Mouse (Mus musculus) MEL (cell line): Measurements from ENCODE around the gene Ift22. TPM values are rescaled to one million over a fixed set of nuclear protein-coding genes. Genes with fewer than 3 reads are reported as not detected.

Source experiments
- DNase-seq: peaks from one replicate; pipeline ENCODE4 v3.0.0; 2011; ENCODE audit warnings: low read depth, low spot score
- H3K27ac ChIP-seq: 2 replicates; pipeline ENCODE4 v1.5.1; 2012; ENCODE audit warnings: low read depth, mild to moderate bottlenecking, control low read depth, low read length, moderate library complexity; ENCODE audit not compliant: control insufficient read depth
- H3K27me3 ChIP-seq, 2 experiments: fragments of 150-350 bp in 1 of 2; sonication (generic) in 1 of 2; 2 replicates each; pipeline ENCODE4 v1.6.1; 2012; ENCODE audit warnings: low read length in 2 of 2, mild to moderate bottlenecking in 2 of 2, improper control_type of control experiment in 1 of 2, moderate library complexity in 1 of 2; ENCODE audit not compliant: insufficient read depth in 2 of 2, control insufficient read depth in 1 of 2
- H3K36me3 ChIP-seq, 2 experiments: 2 replicates each; pipeline ENCODE4 v1.6.1; 2012 to 2014; ENCODE audit warnings: low read length in 2 of 2, improper control_type of control experiment in 1 of 2, inconsistent platforms in 1 of 2, mild to moderate bottlenecking in 1 of 2; ENCODE audit not compliant: insufficient read depth in 2 of 2, control insufficient read depth in 1 of 2
- H3K4me1 ChIP-seq, 2 experiments: fragments of 150-350 bp in 1 of 2; sonication (generic) in 1 of 2; 2 replicates each; pipeline ENCODE4 v1.6.1; 2012; ENCODE audit warnings: low read length in 2 of 2, improper control_type of control experiment in 1 of 2, mild to moderate bottlenecking in 1 of 2; ENCODE audit not compliant: insufficient read depth in 2 of 2, control insufficient read depth in 1 of 2
- H3K4me3 ChIP-seq, 2 experiments: fragments of 150-350 bp in 1 of 2; sonication (generic) in 1 of 2; 2 replicates each; pipeline ENCODE4 v1.5.1; 2012; ENCODE audit warnings: low read depth in 2 of 2, low read length in 2 of 2, mild to moderate bottlenecking in 2 of 2, moderate library complexity in 2 of 2, control low read depth in 1 of 2, improper control_type of control experiment in 1 of 2; ENCODE audit not compliant: control insufficient read depth in 1 of 2, insufficient read depth in 1 of 2
- H3K79me2 ChIP-seq: 2 replicates; pipeline ENCODE4 v1.6.1; 2012; ENCODE audit warnings: mild to moderate bottlenecking, low read length, moderate library complexity; ENCODE audit not compliant: control insufficient read depth, poor library complexity, insufficient read depth
- H3K9ac ChIP-seq: 2 replicates; pipeline ENCODE4 v1.6.1; 2012; ENCODE audit warnings: low read depth, mild to moderate bottlenecking, control low read depth, low read length, moderate library complexity; ENCODE audit not compliant: control insufficient read depth, poor library complexity, severe bottlenecking
- H3K9me3 ChIP-seq: fragments of 150-350 bp; sonication (generic); replicated peaks from 2 replicates; pipeline ENCODE4 v1.6.1; 2012; ENCODE audit warnings: mild to moderate bottlenecking, low read length, improper control_type of control experiment, moderate library complexity; ENCODE audit not compliant: insufficient read depth
- E2F4 ChIP-seq: IDR thresholded peaks from 2 replicates; pipeline ENCODE4 v1.6.1; 2011; ENCODE audit warnings: low read depth, low read length, improper control_type of control experiment, borderline replicate concordance
- EP300 ChIP-seq, 2 experiments: IDR thresholded peaks; 2 replicates each; pipeline ENCODE4 v1.6.1; 2011; ENCODE audit warnings: improper control_type of control experiment in 2 of 2, low read length in 2 of 2, low read depth in 1 of 2, mild to moderate bottlenecking in 1 of 2
- HCFC1 ChIP-seq: IDR thresholded peaks from 2 replicates; pipeline ENCODE4 v1.6.1; 2012; ENCODE audit warnings: low read depth, mild to moderate bottlenecking, inconsistent platforms, low read length, improper control_type of control experiment, moderate library complexity
- KAT2A ChIP-seq: conservative IDR thresholded peaks from 2 replicates; pipeline ENCODE4 v1.6.1; 2012; ENCODE audit warnings: low read depth, low read length, improper control_type of control experiment, inconsistent platforms
- MAFK ChIP-seq: IDR thresholded peaks from 2 replicates; pipeline ENCODE4 v1.6.1; 2011; ENCODE audit warnings: low read depth, mild to moderate bottlenecking, low read length, improper control_type of control experiment, borderline replicate concordance
- MAX ChIP-seq: IDR thresholded peaks from 2 replicates; pipeline ENCODE4 v1.6.1; 2011; ENCODE audit warnings: low read length, improper control_type of control experiment
- MYB ChIP-seq: IDR thresholded peaks from 2 replicates; pipeline ENCODE4 v1.6.1; 2011; ENCODE audit warnings: mild to moderate bottlenecking, low read depth, low read length, improper control_type of control experiment
- NELFE ChIP-seq: IDR thresholded peaks from 2 replicates; pipeline ENCODE4 v1.6.1; 2011; ENCODE audit warnings: low read depth, low read length, improper control_type of control experiment
- NRF1 ChIP-seq: IDR thresholded peaks from 2 replicates; pipeline ENCODE4 v1.6.1; 2014; ENCODE audit warnings: low read depth, mild to moderate bottlenecking, inconsistent platforms, low read length, improper control_type of control experiment, moderate library complexity; ENCODE audit not compliant: poor library complexity, insufficient read depth, severe bottlenecking
- POLR2A ChIP-seq, 2 experiments: IDR thresholded peaks; 2 replicates each; pipeline ENCODE4 v1.6.1; 2011 to 2012; ENCODE audit warnings: low read length in 2 of 2, mild to moderate bottlenecking in 2 of 2, control low read depth in 1 of 2, improper control_type of control experiment in 1 of 2, low read depth in 1 of 2, moderate library complexity in 1 of 2; ENCODE audit not compliant: control insufficient read depth in 1 of 2, insufficient read depth in 1 of 2, poor library complexity in 1 of 2
- POLR2AphosphoS5 ChIP-seq: IDR thresholded peaks from 2 replicates; pipeline ENCODE4 v1.6.1; 2012; ENCODE audit warnings: low read depth, borderline replicate concordance, mild to moderate bottlenecking, inconsistent platforms, low read length, moderate library complexity, mixed read lengths
- RCOR1 ChIP-seq: IDR thresholded peaks from 2 replicates; pipeline ENCODE4 v1.6.1; 2012; ENCODE audit warnings: low read depth, mild to moderate bottlenecking, inconsistent platforms, low read length, improper control_type of control experiment
- SMC3 ChIP-seq: IDR thresholded peaks from 2 replicates; pipeline ENCODE4 v1.6.1; 2011; ENCODE audit warnings: low read depth, low read length, improper control_type of control experiment
- TAL1 ChIP-seq: IDR thresholded peaks from 2 replicates; pipeline ENCODE4 v1.6.1; 2012; ENCODE audit warnings: mild to moderate bottlenecking, inconsistent platforms, low read length, moderate library complexity, mixed read lengths
- TCF12 ChIP-seq: IDR thresholded peaks from 2 replicates; pipeline ENCODE4 v1.6.1; 2014; ENCODE audit warnings: low read depth, mild to moderate bottlenecking, inconsistent platforms, low read length, improper control_type of control experiment, moderate library complexity
- UBTF ChIP-seq: IDR thresholded peaks from 2 replicates; pipeline ENCODE4 v1.6.1; 2012; ENCODE audit warnings: low read depth, mild to moderate bottlenecking, inconsistent platforms, low read length, improper control_type of control experiment, moderate library complexity, borderline replicate concordance; ENCODE audit not compliant: insufficient read depth
- USF1 ChIP-seq: IDR thresholded peaks from 2 replicates; pipeline ENCODE4 v1.6.1; 2014; ENCODE audit warnings: low read depth, mild to moderate bottlenecking, inconsistent platforms, low read length, improper control_type of control experiment, moderate library complexity
- USF2 ChIP-seq, 2 experiments: IDR thresholded peaks; 2 replicates each; pipeline ENCODE4 v1.6.1; 2011 to 2012; ENCODE audit warnings: improper control_type of control experiment in 2 of 2, low read length in 2 of 2, borderline replicate concordance in 1 of 2, inconsistent platforms in 1 of 2, low read depth in 1 of 2, mild to moderate bottlenecking in 1 of 2; ENCODE audit not compliant: insufficient read depth in 1 of 2
- ZC3H11A ChIP-seq: IDR thresholded peaks from 2 replicates; pipeline ENCODE4 v1.6.1; 2012; ENCODE audit warnings: low read depth, mild to moderate bottlenecking, inconsistent platforms, low read length, improper control_type of control experiment
- ZKSCAN1 ChIP-seq: IDR thresholded peaks from 2 replicates; pipeline ENCODE4 v1.6.1; 2012; ENCODE audit warnings: low read depth, mild to moderate bottlenecking, inconsistent platforms, low read length, improper control_type of control experiment, moderate library complexity
- ZNF384 ChIP-seq: IDR thresholded peaks from 2 replicates; pipeline ENCODE4 v1.6.1; 2012; ENCODE audit warnings: low read depth, mild to moderate bottlenecking, inconsistent platforms, low read length, improper control_type of control experiment
- polyA plus RNA-seq, 2 experiments: library from polyadenylated mRNA; stranded (reverse) in 1 of 2; unstranded in 1 of 2; fragments of >175 nt in 1 of 2; fragments of >200 nt in 1 of 2; gene quantifications; 2 replicates each; pipeline versions ENCODE4 v1.2.1 to v1.2.4; 2012; ENCODE audit warnings: low replicate concordance in 2 of 2, low read depth in 1 of 2; ENCODE audit not compliant: insufficient read length in 2 of 2, insufficient read depth in 1 of 2, missing spikeins in 1 of 2
- total RNA-seq: library from RNA; depleted of rRNA; stranded (reverse); fragments of 300-350 nt; gene quantifications from 2 replicates; pipeline ENCODE4 v1.2.3, GENCODE M21; 2012

Ift22 gene
- total and polyA plus RNA-seq, 3 experiments = 15.6 to 78.1 TPM; not detected in 1

DNA sequence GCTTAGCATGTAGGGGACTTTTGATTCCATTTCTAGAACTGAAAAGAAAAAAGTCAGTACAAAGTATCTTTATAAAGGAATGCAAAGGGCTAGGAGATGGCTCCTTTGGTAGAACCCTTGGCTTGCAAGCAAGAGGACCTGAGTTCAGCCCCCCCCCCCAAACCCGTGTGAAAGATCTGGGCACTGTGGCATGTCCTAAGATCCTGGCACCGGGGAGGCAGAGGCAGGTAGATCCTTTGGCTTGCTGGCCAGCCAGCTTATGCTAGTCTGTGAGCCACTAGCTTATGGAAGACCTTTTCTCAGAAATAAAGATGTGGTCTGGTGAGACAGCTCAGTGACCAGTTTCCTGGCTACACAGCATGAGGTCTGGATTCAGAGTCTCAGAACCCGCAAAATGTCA, 6.2 kb downstream of the Ift22 start:
- Histone ChIP-seq H3K27me3 (no peaks in the 10 kb centered on the region), H3K9me3 (no peaks in the 10 kb centered on the region), H3K27ac (no peak overlapping the region), H3K9ac (no peak overlapping the region), H3K4me1 (no peaks in the 10 kb centered on the region), H3K79me2 (peaks cover 2% of the 10 kb centered on the region; the same call in 1 of the 2 replicates), H3K36me3 (no peaks in the 10 kb centered on the region), H3K4me3 (no peak overlapping the region)
- TF ChIP-seq USF1 (no peak), USF2 (IDR thresholded peaks at IDR 0.05; ENCODE audit: borderline replicate concordance in 1 of 2, insufficient read depth in 1 of 2, low read depth in 1 of 2, low read length in 2 of 2) (no peak), TAL1 (no peak), TCF12 (no peak), ZC3H11A (no peak), E2F4 (no peak), MAX (no peak), POLR2AphosphoS5 (no peak), NRF1 (no peak), POLR2A (IDR thresholded peaks at IDR 0.05; ENCODE audit: control insufficient read depth in 1 of 2, insufficient read depth in 1 of 2, low read depth in 1 of 2, low read length in 2 of 2, poor library complexity in 1 of 2) (no peak), KAT2A (no peak), RCOR1 (no peak)
- DNase-seq = no peak

DNA sequence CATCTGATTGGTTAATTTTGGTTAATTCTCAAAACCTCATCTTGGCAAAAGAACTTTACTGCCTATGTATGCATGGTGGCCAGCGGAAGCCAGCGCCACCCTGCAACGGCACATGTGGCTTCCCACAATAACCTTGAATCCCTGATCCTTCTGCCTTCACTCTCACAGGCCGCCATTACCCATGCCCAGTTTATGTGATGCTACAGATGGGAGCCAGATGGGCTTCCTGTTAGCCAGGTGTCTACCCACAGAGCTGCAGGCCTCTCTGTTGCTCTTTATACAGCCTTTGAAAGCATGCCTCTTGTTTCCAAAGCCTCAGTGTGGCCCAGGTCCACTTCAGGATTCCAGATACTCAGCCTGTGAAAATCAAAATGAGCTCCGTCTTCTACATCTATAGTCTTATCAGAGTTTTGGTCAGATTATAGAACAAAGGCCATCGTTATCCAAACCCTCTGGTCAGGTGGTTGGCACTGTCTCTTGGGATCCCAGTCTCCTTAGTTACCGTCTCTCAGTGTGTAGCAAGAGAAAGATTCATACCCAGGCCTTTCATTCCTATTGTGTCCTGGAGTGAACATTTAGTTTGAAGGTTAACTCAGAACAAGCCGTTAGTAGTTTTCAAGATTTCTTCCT, 9.8 kb downstream of the Ift22 start:
- H3K4me3 ChIP-seq = no peak overlapping the region
- no peak overlapping the region for H3K27ac ChIP-seq
- peaks cover 11% of the 10 kb centered on the region for H3K79me2 ChIP-seq
- no peaks in the 10 kb centered on the region for H3K27me3 ChIP-seq
- TF ChIP-seq EP300 (IDR thresholded peaks at IDR 0.05; ENCODE audit: low read depth in 1 of 2, low read length in 2 of 2) (no peak), HCFC1 (no peak), NRF1 (no peak), ZKSCAN1 (no peak), UBTF (no peak), ZNF384 (no peak), RCOR1 (no peak), SMC3 (no peak), E2F4 (no peak), MAFK (no peak), NELFE (no peak), MYB (no peak), TCF12 (no peak)
- H3K9ac ChIP-seq = no peak overlapping the region
- H3K36me3 ChIP-seq = no peaks in the 10 kb centered on the region; a peak in 1 of 4 replicates
- DNase-seq = no peak
- H3K4me1 ChIP-seq = peaks cover 2 to 3% of the 10 kb centered on the region in 2 experiments; a peak in 2 of 4 replicates
- H3K9me3 ChIP-seq = no peaks in the 10 kb centered on the region
